Comparison of ENCODE assay signal across 34 mouse cellular contexts in the genomic region with DNA sequence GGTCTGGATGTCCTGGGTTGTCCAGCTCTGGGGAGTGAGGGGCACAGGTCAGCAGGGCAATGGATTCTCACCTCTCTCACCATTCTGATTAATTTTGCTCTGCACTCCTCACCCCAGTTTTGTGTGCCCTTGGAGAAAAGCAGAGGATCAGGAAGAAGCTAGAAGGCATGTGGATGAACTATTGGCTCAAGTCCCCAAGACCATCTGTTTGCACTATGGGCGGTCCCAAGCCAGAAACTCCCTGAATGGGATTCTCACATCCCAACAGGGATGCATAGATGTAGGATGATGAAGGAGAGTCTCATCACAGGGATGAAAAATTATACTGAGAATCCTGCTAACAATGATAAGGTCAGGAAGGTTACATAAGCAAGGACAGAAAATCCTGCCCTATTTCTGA. TPM values are rescaled to one million over a fixed set of nuclear protein-coding genes. Genes with fewer than 3 reads are reported as not detected.
A peak's percentile ranks its signal among the peaks of the same experiment; 100 is the strongest.
DNase-seq lines count a peak whose midpoint lies in the region; ATAC-seq lines count a peak whose summit lies in the region.
"Had no signal": no experiment of that assay in that cellular context is flagged by ENCODE, and none has a peak within 500 bp of the region (broad histone marks: within the 10 kb centered on the region; RNA-seq: fewer than 3 reads in every experiment).

No protein-coding gene starts in this region.

- H3K9me3 ChIP-seq in heart, embryonic 10.5 days, result no peaks in the 10 kb centered on the region
- H3K9me3 ChIP-seq: embryonic facial prominence, embryonic 10.5 days; embryonic facial prominence, embryonic 15.5 days; forebrain, embryonic 12.5 days; hindbrain, embryonic 13.5 days; liver, embryonic 12.5 days; megakaryocyte, embryonic 14.5 days; midbrain, embryonic 12.5 days had no signal

- H3K27me3 ChIP-seq in heart, embryonic 10.5 days (ENCODE audit: insufficient read depth, poor library complexity, severe bottlenecking), result no peaks in the 10 kb centered on the region
- H3K27me3 ChIP-seq: embryonic facial prominence, embryonic 15.5 days; forebrain, embryonic 12.5 days; hindbrain, embryonic 13.5 days; liver, embryonic 12.5 days; midbrain, embryonic 12.5 days had no signal

- no peaks in the 10 kb centered on the region for H3K4me1 ChIP-seq in heart, embryonic 10.5 days
- H3K4me1 ChIP-seq: embryonic facial prominence, embryonic 10.5 days; embryonic facial prominence, embryonic 15.5 days; forebrain, embryonic 12.5 days; hindbrain, embryonic 13.5 days; liver, embryonic 12.5 days; megakaryocyte, embryonic 14.5 days; midbrain, embryonic 12.5 days had no signal

- no peak overlapping the region for H3K27ac ChIP-seq in heart, embryonic 10.5 days
- H3K27ac ChIP-seq: embryonic facial prominence, embryonic 10.5 days; embryonic facial prominence, embryonic 15.5 days; forebrain, embryonic 12.5 days; hindbrain, embryonic 13.5 days; layer of hippocampus, adult 2 months; liver, embryonic 12.5 days; midbrain, embryonic 12.5 days had no signal

- DNase-seq in heart, embryonic 10.5 days (ENCODE audit: low spot score), result peak; percentile 45
- DNase-seq in heart, adult 11 months, result no peak
- peak; percentile 57 for DNase-seq in cerebellum, adult 11 months
- DNase-seq in cerebellum, adult 9-10 months, result peak; percentile 81
- peak; percentile 75 to 80 for DNase-seq in cerebellum, postnatal 36 days
- no peak for DNase-seq in ovary, postnatal 14 days (ENCODE audit: low spot score)
- DNase-seq: adrenal gland, postnatal 14 days; forebrain, postnatal 0 days; gastrocnemius, postnatal 10 days; heart, postnatal 36 days; kidney, adult 2 months; kidney, postnatal 36 days; liver, postnatal 0 days; lung, postnatal 4 days; retina, postnatal 1 day; right cerebral cortex, postnatal 25 days; spleen, adult 18-20 months; thymus, postnatal 25 days had no signal

- ATAC-seq in CD4-positive, CD25-positive, alpha-beta regulatory T cell, adult 4 months, result no peak
- ATAC-seq: forebrain, postnatal 0 days; liver, embryonic 12.5 days; liver, postnatal 0 days; Patski had no signal

- 86% methylated on average over 1 of the region's 1 CpGs for WGBS in heart, embryonic 10.5 days

- H3K36me3 ChIP-seq in heart, embryonic 10.5 days, result no peaks in the 10 kb centered on the region
- H3K36me3 ChIP-seq: embryonic facial prominence, embryonic 10.5 days; embryonic facial prominence, embryonic 15.5 days; forebrain, embryonic 12.5 days; hindbrain, embryonic 13.5 days; liver, embryonic 12.5 days; midbrain, embryonic 12.5 days had no signal

- no peak overlapping the region for H3K4me3 ChIP-seq in heart, embryonic 10.5 days
- H3K4me3 ChIP-seq: embryonic facial prominence, embryonic 10.5 days; embryonic facial prominence, embryonic 15.5 days; forebrain, embryonic 12.5 days; hindbrain, embryonic 13.5 days; layer of hippocampus, adult 2 months; liver, embryonic 12.5 days; megakaryocyte, embryonic 14.5 days; midbrain, embryonic 12.5 days had no signal

RNA-seq across cellular contexts. Expression of gene Oma1, which starts 9.8 kb away (rescaled TPM):
- 22.9 and 23.7 TPM in 2 replicates for polyA plus RNA-seq in heart, embryonic 10.5 days (2016; fragmentation: Nextera tagmentation; extraction: Ambion mirVana)
- 10 to 100 TPM; 36.6 to 37.7 TPM for polyA plus RNA-seq in CD4-positive, CD25-positive, alpha-beta regulatory T cell, adult 4 months (2017; shearing (Covaris generic))

RNA-seq across cellular contexts. Expression of gene 4921539E11Rik, which starts 13.2 kb away (rescaled TPM):
- not detected in 2 replicates for polyA plus RNA-seq in heart, embryonic 10.5 days (2016; fragmentation: Nextera tagmentation; extraction: Ambion mirVana)
- polyA plus RNA-seq in CD4-positive, CD25-positive, alpha-beta regulatory T cell, adult 4 months (2017; shearing (Covaris generic)), result not detected
- polyA plus RNA-seq: embryonic facial prominence, embryonic 10.5 days; embryonic facial prominence, embryonic 15.5 days; forebrain, postnatal 0 days; gonadal fat pad, adult 2 months; heart, embryonic 11.5 days; hindbrain, embryonic 13.5 days; kidney, adult 2 months; kidney, embryonic 16.5 days; limb, embryonic 14.5 days; liver, embryonic 12.5 days; liver, postnatal 0 days; lung, embryonic 16.5 days; midbrain, embryonic 12.5 days; Patski; stomach, embryonic 16.5 days had no signal

Comparison
In these comparisons a context has a peak if more than half of its experiments do, and no peak if none do; other contexts are left out.
1. DNase-seq: peak in heart, embryonic 10.5 days (single experiment), cerebellum, adult 11 months (single experiment), cerebellum, adult 9-10 months (single experiment) and cerebellum, postnatal 36 days (2 of 2); none in heart, adult 11 months (single experiment) and ovary, postnatal 14 days (single experiment).